Mouse (Mus musculus) heart, embryonic 12.5 days (tissue): ENCODE measurements around the gene Pard3b. TPM values are rescaled to one million over a fixed set of nuclear protein-coding genes. Genes with fewer than 3 reads are reported as not detected.

ENCODE experiments used
- ATAC-seq: fragments of 200-750 bp; cut with Nextera tagmentation; 2 replicates; pipeline ENCODE4 v1.8.0; 2017; ENCODE audit warnings: moderate TSS enrichment, moderate library complexity; ENCODE audit not compliant: insufficient number of reproducible peaks, low FRiP score
- H3K27ac ChIP-seq: fragments of 300-500 bp; sonication (generic); 2 replicates; pipeline ENCODE4 v1.5.1; 2016; ENCODE audit warnings: mild to moderate bottlenecking, moderate library complexity; ENCODE audit not compliant: poor library complexity, severe bottlenecking
- H3K27me3 ChIP-seq: fragments of 300-500 bp; sonication (generic); replicated peaks from 2 replicates; pipeline ENCODE4 v1.6.1; 2016; ENCODE audit warnings: mild to moderate bottlenecking, moderate library complexity
- H3K36me3 ChIP-seq: fragments of 300-500 bp; sonication (generic); 2 replicates; pipeline ENCODE4 v1.6.1; 2016; ENCODE audit warnings: mild to moderate bottlenecking, moderate library complexity
- H3K4me1 ChIP-seq: fragments of 300-500 bp; sonication (generic); replicated peaks from 2 replicates; pipeline ENCODE4 v1.6.1; 2016; ENCODE audit warnings: mild to moderate bottlenecking
- H3K4me2 ChIP-seq: fragments of 300-500 bp; sonication (generic); 2 replicates; pipeline ENCODE4 v1.6.1; 2016; ENCODE audit warnings: mild to moderate bottlenecking, moderate library complexity
- H3K4me3 ChIP-seq: fragments of 300-500 bp; sonication (generic); 2 replicates; pipeline ENCODE4 v1.5.1; 2016; ENCODE audit warnings: mild to moderate bottlenecking
- H3K9ac ChIP-seq: fragments of 300-500 bp; sonication (generic); 2 replicates; pipeline ENCODE4 v1.6.1; 2016; ENCODE audit warnings: mild to moderate bottlenecking, moderate library complexity
- H3K9me3 ChIP-seq: fragments of 300-500 bp; sonication (generic); replicated peaks from 2 replicates; pipeline ENCODE4 v1.6.1; 2016; ENCODE audit warnings: mild to moderate bottlenecking, moderate library complexity
- WGBS: fragments of 180-500 bp; shearing (Covaris S2); methylation state at CpG from one replicate; pipeline ENCODE4 v1.1.7; 2016; 5-methylcytosine and 5-hydroxymethylcytosine counted together
- polyA plus RNA-seq: library from polyadenylated mRNA; unstranded; fragments of >200 nt; fragmentation: Nextera tagmentation; extraction: Ambion mirVana; gene quantifications from 2 replicates; pipeline ENCODE4 v1.2.1, GENCODE M21; 2016

Pard3b gene
- polyA plus RNA-seq, 1 experiment from 2014 or later = 16.0 TPM

- Histone ChIP-seq H3K9me3 (no peaks in the 10 kb centered on the region), H3K27me3 (no peaks in the 10 kb centered on the region), H3K4me1 (peaks cover 13% of the 10 kb centered on the region), H3K36me3 (no peaks in the 10 kb centered on the region), H3K4me3 (no peak overlapping the region), H3K4me2 (no peak overlapping the region), H3K9ac (no peak overlapping the region), H3K27ac (no peak overlapping the region)
- ATAC-seq = no peak; the same call in 1 of the 2 replicates
- 45% methylated on average over 5 of the region's 5 CpGs for WGBS
Measured at GRCm38 (mm10) chr1:61851176-61851575, 212.6 kb downstream of the Pard3b start.

- Histone ChIP-seq H3K9me3 (no peaks in the 10 kb centered on the region; the same call in 1 of the 2 replicates), H3K4me3 (no peak overlapping the region), H3K27me3 (no peaks in the 10 kb centered on the region), H3K4me1 (0 out of 2 replicates have a peak, but pooled peaks cover 5% of the 10 kb centered on the region), H3K36me3 (no peaks in the 10 kb centered on the region), H3K9ac (no peak overlapping the region), H3K4me2 (no peak overlapping the region), H3K27ac (no peak overlapping the region)
- WGBS = 36% methylated on average over 2 of the region's 2 CpGs
- ATAC-seq = no peak
Measured at GRCm38 (mm10) chr1:61867286-61868082, 228.9 kb downstream of the Pard3b start.

- H3K36me3 ChIP-seq = no peaks in the 10 kb centered on the region
- no peak overlapping the region for H3K9ac ChIP-seq
- no peak overlapping the region for H3K4me3 ChIP-seq
- H3K27me3 ChIP-seq = no peaks in the 10 kb centered on the region
- no peaks in the 10 kb centered on the region for H3K9me3 ChIP-seq
- no peak overlapping the region for H3K27ac ChIP-seq
- WGBS = 38% methylated on average over 1 of the region's 1 CpGs
- H3K4me2 ChIP-seq = no peak overlapping the region
- peaks cover 9% of the 10 kb centered on the region; the same call in 1 of the 2 replicates for H3K4me1 ChIP-seq
- ATAC-seq = no peak
Measured at GRCm38 (mm10) chr1:61874875-61875274, 236.3 kb downstream of the Pard3b start.

GRCm38 (mm10) chr1:61879706-61880470 lies 241.3 kb downstream of the Pard3b start:
- H3K27me3 ChIP-seq = no peaks in the 10 kb centered on the region
- no peak overlapping the region for H3K27ac ChIP-seq
- H3K4me1 ChIP-seq = no peaks in the 10 kb centered on the region
- WGBS = 68% methylated on average over 6 of the region's 6 CpGs
- H3K4me2 ChIP-seq = no peak overlapping the region
- H3K9me3 ChIP-seq = no peaks in the 10 kb centered on the region
- no peak overlapping the region for H3K4me3 ChIP-seq
- H3K36me3 ChIP-seq = no peaks in the 10 kb centered on the region
- no peak overlapping the region for H3K9ac ChIP-seq
- ATAC-seq = no peak

GRCm38 (mm10) chr1:61896048-61896447 lies 257.4 kb downstream of the Pard3b start:
- Histone ChIP-seq H3K9ac (no peak overlapping the region), H3K27me3 (no peaks in the 10 kb centered on the region), H3K27ac (no peak overlapping the region), H3K4me2 (no peak overlapping the region), H3K9me3 (no peaks in the 10 kb centered on the region), H3K4me1 (no peaks in the 10 kb centered on the region), H3K4me3 (no peak overlapping the region), H3K36me3 (no peaks in the 10 kb centered on the region)
- WGBS = 57% methylated on average over 4 of the region's 4 CpGs
- ATAC-seq = no peak

GRCm38 (mm10) chr1:61903271-61904007 lies 264.8 kb downstream of the Pard3b start:
- Histone ChIP-seq H3K27ac (no peak overlapping the region), H3K36me3 (no peaks in the 10 kb centered on the region), H3K9me3 (no peaks in the 10 kb centered on the region), H3K27me3 (no peaks in the 10 kb centered on the region), H3K4me1 (no peaks in the 10 kb centered on the region), H3K4me2 (no peak overlapping the region), H3K4me3 (no peak overlapping the region), H3K9ac (no peak overlapping the region)
- ATAC-seq = no peak
- 69% methylated on average over 4 of the region's 4 CpGs for WGBS

- no peaks in the 10 kb centered on the region for H3K9me3 ChIP-seq
- no peak for ATAC-seq
- H3K4me2 ChIP-seq = no peak overlapping the region
- 67% methylated on average over 4 of the region's 4 CpGs for WGBS
- H3K27ac ChIP-seq = no peak overlapping the region
- no peaks in the 10 kb centered on the region for H3K36me3 ChIP-seq
- no peak overlapping the region for H3K9ac ChIP-seq
- no peak overlapping the region for H3K4me3 ChIP-seq
- H3K4me1 ChIP-seq = no peaks in the 10 kb centered on the region
- no peaks in the 10 kb centered on the region for H3K27me3 ChIP-seq
Measured at GRCm38 (mm10) chr1:61904036-61904435, 265.4 kb downstream of the Pard3b start.

GRCm38 (mm10) chr1:61912931-61913330 lies 274.3 kb downstream of the Pard3b start:
- Histone ChIP-seq H3K36me3 (no peaks in the 10 kb centered on the region), H3K9me3 (no peaks in the 10 kb centered on the region), H3K27ac (no peak overlapping the region), H3K4me3 (no peak overlapping the region), H3K4me1 (0 out of 2 replicates have a peak, but pooled peaks cover 2% of the 10 kb centered on the region), H3K9ac (no peak overlapping the region), H3K27me3 (no peaks in the 10 kb centered on the region), H3K4me2 (no peak overlapping the region)
- 77% methylated on average over 2 of the region's 2 CpGs for WGBS
- ATAC-seq = no peak

- no peaks in the 10 kb centered on the region for H3K9me3 ChIP-seq
- no peak for ATAC-seq
- 30% methylated on average over 2 of the region's 2 CpGs for WGBS
Measured at GRCm38 (mm10) chr1:61924958-61925357, 286.3 kb downstream of the Pard3b start.

GRCm38 (mm10) chr1:61925541-61925940 lies 286.9 kb downstream of the Pard3b start:
- WGBS = 70% methylated on average over 5 of the region's 5 CpGs
- no peak overlapping the region for H3K9ac ChIP-seq
- no peak for ATAC-seq
- H3K4me2 ChIP-seq = no peak overlapping the region
- H3K36me3 ChIP-seq = no peaks in the 10 kb centered on the region
- no peaks in the 10 kb centered on the region; the same call in 1 of the 2 replicates for H3K4me1 ChIP-seq
- H3K9me3 ChIP-seq = no peaks in the 10 kb centered on the region
- H3K4me3 ChIP-seq = no peak overlapping the region
- no peaks in the 10 kb centered on the region for H3K27me3 ChIP-seq
- no peak overlapping the region for H3K27ac ChIP-seq

More at GRCm38 (mm10) chr1:61924958-61925357, 286.3 kb downstream of the Pard3b start:
- no peak overlapping the region for H3K27ac ChIP-seq
- H3K9ac ChIP-seq = no peak overlapping the region
- no peak overlapping the region for H3K4me3 ChIP-seq
- no peaks in the 10 kb centered on the region; the same call in 1 of the 2 replicates for H3K4me1 ChIP-seq
- no peak overlapping the region for H3K4me2 ChIP-seq
- no peaks in the 10 kb centered on the region for H3K36me3 ChIP-seq
- H3K27me3 ChIP-seq = no peaks in the 10 kb centered on the region
